Comparison of ENCODE assay signal across 12 mouse cellular contexts in genomic region chr10:127530945-127531344, GRCm38 (mm10). TPM values are rescaled to one million over a fixed set of nuclear protein-coding genes. Genes with fewer than 3 reads are reported as not detected.
A peak's percentile ranks its signal among the peaks of the same experiment; 100 is the strongest.
DNase-seq lines count a peak whose midpoint lies in the region; ATAC-seq lines count a peak whose summit lies in the region.
"Had no signal": no experiment of that assay in that cellular context is flagged by ENCODE, and none has a peak within 500 bp of the region (broad histone marks: within the 10 kb centered on the region; RNA-seq: fewer than 3 reads in every experiment).

No protein-coding gene starts in this region.

- H3K4me1 ChIP-seq in heart, embryonic 13.5 days: peaks cover 33% of the 10 kb centered on the region
- peaks cover 29% of the 10 kb centered on the region for H3K4me1 ChIP-seq in embryonic facial prominence, embryonic 14.5 days (ENCODE audit: control insufficient read depth, insufficient read depth, low read length)
- peaks cover 72% of the 10 kb centered on the region for H3K4me1 ChIP-seq in hindbrain, embryonic 16.5 days (ENCODE audit: control insufficient read depth, insufficient read depth, low read depth, low read length)
- H3K4me1 ChIP-seq in midbrain, embryonic 16.5 days (ENCODE audit: control insufficient read depth, insufficient read depth, low read length): peaks cover 69% of the 10 kb centered on the region

- peaks cover 100% of the 10 kb centered on the region for H3K27me3 ChIP-seq in heart, embryonic 13.5 days (replicated peaks)
- H3K27me3 ChIP-seq in embryonic facial prominence, embryonic 14.5 days (replicated peaks; ENCODE audit: control insufficient read depth, insufficient read depth, low read length): peaks cover 100% of the 10 kb centered on the region
- peaks cover 24% of the 10 kb centered on the region for H3K27me3 ChIP-seq in hindbrain, embryonic 16.5 days (replicated peaks; ENCODE audit: control insufficient read depth, insufficient read depth, low read length)
- H3K27me3 ChIP-seq in midbrain, embryonic 16.5 days (ENCODE audit: control insufficient read depth, insufficient read depth, low read depth, low read length): peaks cover 36% of the 10 kb centered on the region

- H3K27ac ChIP-seq in heart, embryonic 13.5 days (replicated peaks): no peak overlapping the region
- no peak overlapping the region for H3K27ac ChIP-seq in embryonic facial prominence, embryonic 14.5 days (replicated peaks; ENCODE audit: low read depth, low read length)
- H3K27ac ChIP-seq in hindbrain, embryonic 16.5 days (ENCODE audit: low read depth, low read length): peak overlapping the region; percentile 73
- peak overlapping the region; percentile 60 for H3K27ac ChIP-seq in midbrain, embryonic 16.5 days (ENCODE audit: low read length)
- H3K27ac ChIP-seq: liver, embryonic 14.5 days had no signal

- no peaks in the 10 kb centered on the region for H3K36me3 ChIP-seq in heart, embryonic 13.5 days
- no peaks in the 10 kb centered on the region for H3K36me3 ChIP-seq in embryonic facial prominence, embryonic 14.5 days (ENCODE audit: control insufficient read depth, insufficient read depth, low read length)
- no peaks in the 10 kb centered on the region for H3K36me3 ChIP-seq in hindbrain, embryonic 16.5 days (ENCODE audit: control insufficient read depth, insufficient read depth, low read length)
- H3K36me3 ChIP-seq in midbrain, embryonic 16.5 days (ENCODE audit: control insufficient read depth, insufficient read depth, low read length): no peaks in the 10 kb centered on the region

- H3K4me3 ChIP-seq in heart, embryonic 13.5 days: peak overlapping the region; percentile 20
- peak overlapping the region; percentile 26; the same call in 1 of the 2 replicates for H3K4me3 ChIP-seq in embryonic facial prominence, embryonic 14.5 days (ENCODE audit: low read depth, low read length)
- H3K4me3 ChIP-seq in hindbrain, embryonic 16.5 days (ENCODE audit: low read length): peak overlapping the region; percentile 69
- peak overlapping the region; percentile 23 for H3K4me3 ChIP-seq in midbrain, embryonic 16.5 days (ENCODE audit: low read depth, low read length)
- H3K4me3 ChIP-seq: megakaryocyte, embryonic 14.5 days had no signal

- peak overlapping the region; percentile 28 for H3K4me2 ChIP-seq in heart, embryonic 13.5 days
- H3K4me2 ChIP-seq in embryonic facial prominence, embryonic 14.5 days (ENCODE audit: low read depth, low read length): peak overlapping the region; percentile 50
- peak overlapping the region; percentile 94 for H3K4me2 ChIP-seq in hindbrain, embryonic 16.5 days (ENCODE audit: low read length)
- peak overlapping the region; percentile 59 for H3K4me2 ChIP-seq in midbrain, embryonic 16.5 days (ENCODE audit: low read length)

- DNase-seq in heart, adult 9 months (ENCODE audit: low spot score in 2 of 2): no peak
- DNase-seq in embryonic facial prominence, embryonic 14.5 days (ENCODE audit: low spot score): no peak
- DNase-seq in layer of hippocampus, postnatal 25 days (ENCODE audit: extremely low spot score in 1 of 2, low spot score in 1 of 2): no peak
- no peak for DNase-seq in right cerebral cortex, postnatal 25 days
- DNase-seq in gastrocnemius, postnatal 25 days: no peak
- DNase-seq: kidney, postnatal 36 days had no signal

- no peaks in the 10 kb centered on the region for H3K9me3 ChIP-seq in heart, embryonic 13.5 days
- no peaks in the 10 kb centered on the region for H3K9me3 ChIP-seq in embryonic facial prominence, embryonic 14.5 days (ENCODE audit: control insufficient read depth, low read length)
- H3K9me3 ChIP-seq in hindbrain, embryonic 16.5 days (ENCODE audit: control insufficient read depth, low read length): no peaks in the 10 kb centered on the region
- H3K9me3 ChIP-seq in midbrain, embryonic 16.5 days (replicated peaks; ENCODE audit: control insufficient read depth, low read length, poor library complexity, severe bottlenecking): no peaks in the 10 kb centered on the region

- 1% methylated on average over 23 of the region's 25 CpGs for WGBS in heart, embryonic 13.5 days
- 1% methylated on average over 14 of the region's 25 CpGs for WGBS in embryonic facial prominence, embryonic 14.5 days
- WGBS in hindbrain, embryonic 16.5 days: under 1% methylated on average over 14 of the region's 25 CpGs
- 5% methylated on average over 13 of the region's 25 CpGs for WGBS in midbrain, embryonic 16.5 days

- H3K9ac ChIP-seq in heart, embryonic 13.5 days: no peak overlapping the region
- peak overlapping the region; percentile 19; the same call in 1 of the 2 replicates for H3K9ac ChIP-seq in embryonic facial prominence, embryonic 14.5 days (ENCODE audit: low read depth, low read length)
- H3K9ac ChIP-seq in hindbrain, embryonic 16.5 days (ENCODE audit: low read depth, low read length): peak overlapping the region; percentile 55
- peak overlapping the region; percentile 35 for H3K9ac ChIP-seq in midbrain, embryonic 16.5 days (ENCODE audit: low read depth, low read length)
- H3K9ac ChIP-seq: liver, embryonic 14.5 days had no signal

- ATAC-seq in heart, embryonic 13.5 days (ENCODE audit: extremely low read depth, insufficient number of reproducible peaks, low FRiP score, low TSS enrichment): no peak
- no peak for ATAC-seq in embryonic facial prominence, embryonic 14.5 days (ENCODE audit: low read depth)
- no peak for ATAC-seq in hindbrain, embryonic 16.5 days
- ATAC-seq in midbrain, embryonic 16.5 days: no peak

RNA-seq across cellular contexts. Expression of gene Nxph4, which starts 3.4 kb away (rescaled TPM):
- 0.62 TPM in 2 replicates for polyA plus RNA-seq in heart, embryonic 13.5 days (2015; fragmentation: Nextera tagmentation; extraction: Ambion mirVana)
- 5.2 and 6.1 TPM in 2 replicates for polyA plus RNA-seq in embryonic facial prominence, embryonic 14.5 days (2014; fragmentation: Nextera tagmentation; extraction: Ambion mirVana)
- 129 and 136 TPM in 2 replicates for polyA plus RNA-seq in hindbrain, embryonic 16.5 days (2015; fragmentation: Nextera tagmentation; extraction: Ambion mirVana)
- 62.1 and 66.7 TPM in 2 replicates for polyA plus RNA-seq in midbrain, embryonic 16.5 days (2015; fragmentation: Nextera tagmentation; extraction: Ambion mirVana)
- total RNA-seq in layer of hippocampus, postnatal 25 days (2021): 1 to 10 TPM; 1.9 to 2.1 TPM
- under 1 TPM; 0.26 to 0.32 TPM for total RNA-seq in gastrocnemius, postnatal 25 days (2021)
- total RNA-seq: granulocyte monocyte progenitor cell, adult 5-6 weeks had no signal

RNA-seq across cellular contexts. Expression of gene Shmt2, which starts 8.7 kb away (rescaled TPM):
- polyA plus RNA-seq in heart, embryonic 13.5 days (2015; fragmentation: Nextera tagmentation; extraction: Ambion mirVana): 78.3 and 84.5 TPM in 2 replicates
- 80.0 and 89.4 TPM in 2 replicates for polyA plus RNA-seq in embryonic facial prominence, embryonic 14.5 days (2014; fragmentation: Nextera tagmentation; extraction: Ambion mirVana)
- 52.8 and 59.3 TPM in 2 replicates for polyA plus RNA-seq in hindbrain, embryonic 16.5 days (2015; fragmentation: Nextera tagmentation; extraction: Ambion mirVana)
- 45.0 and 45.6 TPM in 2 replicates for polyA plus RNA-seq in midbrain, embryonic 16.5 days (2015; fragmentation: Nextera tagmentation; extraction: Ambion mirVana)
- 10 to 100 TPM; 29.5 to 31.8 TPM for total RNA-seq in layer of hippocampus, postnatal 25 days (2021)
- 10 to 100 TPM; 24.9 to 26.6 TPM for total RNA-seq in gastrocnemius, postnatal 25 days (2021)

RNA-seq across cellular contexts. Expression of gene Ndufa4l2, which starts 16.2 kb away (rescaled TPM):
- polyA plus RNA-seq in heart, embryonic 13.5 days (2015; fragmentation: Nextera tagmentation; extraction: Ambion mirVana): 14.2 and 18.1 TPM in 2 replicates
- polyA plus RNA-seq in embryonic facial prominence, embryonic 14.5 days (2014; fragmentation: Nextera tagmentation; extraction: Ambion mirVana): 57.7 and 91.9 TPM in 2 replicates
- polyA plus RNA-seq in hindbrain, embryonic 16.5 days (2015; fragmentation: Nextera tagmentation; extraction: Ambion mirVana): 23.2 and 29.5 TPM in 2 replicates
- polyA plus RNA-seq in midbrain, embryonic 16.5 days (2015; fragmentation: Nextera tagmentation; extraction: Ambion mirVana): 17.6 and 19.7 TPM in 2 replicates
- 1 to 10 TPM; 4.1 to 6.7 TPM for total RNA-seq in layer of hippocampus, postnatal 25 days (2021)
- total RNA-seq in gastrocnemius, postnatal 25 days (2021): 10 to 100 TPM; 11.4 to 15.1 TPM

RNA-seq across cellular contexts. Expression of gene Stac3, which starts 29.5 kb away (rescaled TPM):
- polyA plus RNA-seq in heart, embryonic 13.5 days (2015; fragmentation: Nextera tagmentation; extraction: Ambion mirVana): 0.76 and 1.0 TPM in 2 replicates
- 5.0 and 5.2 TPM in 2 replicates for polyA plus RNA-seq in embryonic facial prominence, embryonic 14.5 days (2014; fragmentation: Nextera tagmentation; extraction: Ambion mirVana)
- polyA plus RNA-seq in hindbrain, embryonic 16.5 days (2015; fragmentation: Nextera tagmentation; extraction: Ambion mirVana): 2.0 and 3.3 TPM in 2 replicates
- 1.3 and 2.1 TPM in 2 replicates for polyA plus RNA-seq in midbrain, embryonic 16.5 days (2015; fragmentation: Nextera tagmentation; extraction: Ambion mirVana)
- 1 to 10 TPM; 2.4 to 4.6 TPM for total RNA-seq in layer of hippocampus, postnatal 25 days (2021)
- 100 to 1,000 TPM; 308 to 367 TPM for total RNA-seq in gastrocnemius, postnatal 25 days (2021)

Comparison
In these comparisons a context has a peak if more than half of its experiments do, and no peak if none do; other contexts are left out.
1. H3K27ac ChIP-seq: peak in hindbrain, embryonic 16.5 days (single experiment) and midbrain, embryonic 16.5 days (single experiment); none in heart, embryonic 13.5 days (single experiment) and embryonic facial prominence, embryonic 14.5 days (single experiment).
2. H3K4me2 ChIP-seq: peak in every context shown above with its lines; median percentile 94 in hindbrain, embryonic 16.5 days; 59 in midbrain, embryonic 16.5 days; 50 in embryonic facial prominence, embryonic 14.5 days; 28 in heart, embryonic 13.5 days.
3. Peak in every context shown above with its lines, with median percentiles within 50 percentile points of each other: H3K4me3 ChIP-seq.